Mouse (Mus musculus) layer of hippocampus, adult 9-10 months (tissue): Measurements from ENCODE around the gene Stk33.

Source experiments
- DNase-seq: peaks from one replicate; pipeline ENCODE4 v3.0.0; 2022; ENCODE audit warnings: low spot score

Gene Stk33

DNA sequence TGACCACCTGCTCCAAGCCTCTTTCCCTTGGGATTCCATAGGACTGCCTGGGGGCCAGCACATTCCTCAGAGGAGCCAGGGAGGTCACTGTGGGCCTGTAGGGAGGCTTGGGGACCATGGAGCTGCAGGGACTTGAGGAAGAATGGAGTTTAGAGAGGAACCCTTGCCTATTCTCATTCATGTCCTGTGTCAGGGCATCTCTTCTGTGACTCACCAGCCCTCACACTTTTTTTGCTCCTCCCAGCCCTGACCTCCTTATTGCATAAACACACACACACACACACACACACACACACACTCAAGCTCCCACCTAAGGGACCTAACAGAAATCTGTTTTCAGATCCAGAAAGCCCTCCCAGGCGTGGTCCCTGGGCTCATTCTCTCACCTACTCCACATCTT, 199.5 kb downstream of the Stk33 start:
- DNase-seq = no peak

DNA sequence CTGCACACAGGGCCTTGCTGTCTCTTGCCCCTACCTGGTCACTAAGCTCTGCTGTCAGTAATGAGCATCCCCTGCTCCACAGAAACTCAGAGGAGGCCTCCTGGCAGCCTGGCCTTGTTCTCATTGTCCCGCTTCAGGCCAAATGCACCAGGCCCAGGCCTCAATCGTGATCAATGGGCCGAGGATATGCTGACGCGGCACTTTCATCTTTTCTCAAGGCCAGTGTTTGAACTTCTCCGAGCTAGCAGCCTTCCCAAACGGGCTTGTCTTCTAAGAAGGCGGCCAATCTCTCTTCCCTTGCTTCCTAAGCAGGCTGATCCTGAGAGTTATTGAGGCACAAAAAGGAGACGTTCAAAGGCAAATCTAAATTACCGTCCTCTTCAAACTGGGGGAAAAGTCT, 200.2 kb downstream of the Stk33 start:
- no peak for DNase-seq

DNA sequence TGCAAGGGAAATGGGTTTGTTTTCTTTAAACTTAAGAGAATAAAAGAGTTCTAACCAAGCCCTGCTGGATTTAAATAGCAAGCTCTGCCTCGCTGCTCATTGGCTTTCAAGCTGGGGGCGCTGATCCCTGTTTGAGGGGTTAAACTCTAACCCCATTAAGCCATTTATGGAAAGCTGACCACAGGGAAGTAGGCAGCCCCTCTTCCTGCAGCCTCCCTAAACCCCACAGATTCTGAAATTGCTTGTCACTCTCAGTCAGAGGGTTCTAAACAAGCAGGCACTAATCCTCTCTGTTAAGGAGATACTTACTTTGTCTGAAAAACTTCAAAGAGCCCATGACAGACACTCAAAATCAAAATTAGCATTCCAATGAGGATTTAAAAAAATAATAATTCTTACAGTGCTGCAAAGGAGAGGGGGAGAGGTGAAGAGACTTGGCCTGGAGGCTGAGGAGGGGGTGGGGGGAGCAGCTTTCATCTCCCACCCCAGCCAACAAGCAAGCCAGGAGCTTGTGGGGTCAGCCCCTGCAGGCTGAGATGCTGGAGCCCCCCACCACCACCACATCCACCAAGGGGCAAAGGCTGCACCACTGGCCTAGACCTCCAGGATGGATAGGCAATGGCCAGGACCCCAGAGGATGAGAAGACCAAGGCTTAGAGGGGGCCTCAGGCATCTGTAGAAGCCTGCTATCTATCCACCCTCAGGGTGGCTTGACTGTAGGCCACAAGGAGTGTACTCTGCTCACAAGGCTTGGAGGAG, 203.8 kb downstream of the Stk33 start:
- DNase-seq = no peak

DNA sequence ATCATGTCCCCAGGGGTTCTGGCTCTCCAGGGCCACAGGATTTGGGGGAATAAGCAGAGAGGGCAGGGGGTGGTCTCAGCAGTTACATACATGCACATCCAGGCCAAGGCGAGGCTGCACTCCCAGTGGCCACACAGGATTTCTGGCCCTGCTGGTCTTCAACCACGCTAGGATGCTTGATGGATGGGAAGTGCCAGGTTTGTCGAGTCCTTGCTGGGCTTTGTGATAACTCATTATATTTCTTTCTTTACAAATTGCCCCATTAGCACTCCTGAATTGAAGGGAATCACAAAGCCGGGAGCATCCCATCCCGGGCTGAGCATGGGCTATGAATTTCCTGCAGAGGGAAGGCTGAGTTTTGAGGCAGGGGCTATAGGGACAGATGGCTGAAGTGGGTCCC, 204.4 kb downstream of the Stk33 start:
- no peak for DNase-seq

DNA sequence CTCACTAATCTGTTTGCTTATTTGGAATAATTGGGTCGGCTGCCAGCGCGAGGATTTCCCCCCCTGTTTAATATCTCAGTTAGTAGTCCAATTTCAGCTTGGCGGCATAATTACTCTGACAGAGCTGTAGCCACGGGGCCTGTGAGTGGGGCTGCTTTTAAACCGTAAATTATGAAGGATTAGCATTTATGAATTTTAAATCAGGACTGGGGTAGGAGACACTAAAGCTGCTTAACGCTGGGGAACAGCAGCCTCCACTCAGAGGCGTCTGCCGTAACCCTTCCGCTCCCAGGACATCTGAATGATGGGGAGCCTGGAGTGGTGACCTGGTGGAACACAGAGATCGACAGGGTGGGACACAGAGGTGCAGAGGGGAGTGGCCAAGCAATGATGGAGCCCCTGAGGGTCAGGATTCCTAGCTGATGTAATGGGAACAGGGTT, 207.0 kb downstream of the Stk33 start:
- DNase-seq = peak; percentile 12

DNA sequence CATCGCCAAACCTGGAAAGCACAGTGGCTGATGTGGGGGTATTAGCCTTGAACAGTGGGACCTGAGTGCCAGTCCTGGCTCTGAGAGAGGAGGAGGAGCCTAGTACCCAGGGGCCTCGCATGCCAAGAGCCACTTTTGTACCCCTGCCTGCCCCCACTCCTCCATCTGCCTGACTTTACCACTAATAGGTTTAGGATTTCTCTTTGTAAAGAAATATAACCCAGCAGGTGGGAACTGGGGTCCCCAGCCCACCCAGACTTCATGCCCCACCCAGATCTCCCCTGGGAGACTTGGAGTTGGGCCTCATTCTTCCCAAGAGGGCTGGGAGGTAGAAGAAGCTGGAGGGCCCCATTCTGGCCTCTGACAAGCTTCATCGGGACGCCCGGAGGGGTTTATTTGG, 207.6 kb downstream of the Stk33 start:
- DNase-seq = no peak

DNA sequence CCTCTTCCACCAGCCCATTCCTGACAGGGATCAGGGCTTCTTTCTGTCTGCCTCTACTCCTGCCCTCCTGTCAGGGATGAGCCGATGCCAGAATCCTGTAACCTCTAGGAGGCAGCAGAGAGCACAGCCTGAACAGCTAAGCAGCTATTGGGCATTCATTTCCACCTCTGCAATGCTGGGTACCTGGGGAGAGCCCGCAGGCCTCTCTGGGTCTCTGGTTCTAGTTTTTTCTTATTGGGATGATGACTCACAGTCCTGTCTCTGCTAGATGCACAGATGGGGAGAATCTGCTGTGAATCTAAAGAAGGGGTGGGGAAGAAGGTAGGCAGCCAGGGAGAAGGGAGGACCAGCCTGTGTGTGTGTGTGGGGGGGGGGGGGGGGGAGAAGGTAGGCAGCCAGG, 208.1 kb downstream of the Stk33 start:
- peak; percentile 61 for DNase-seq
